Mouse (Mus musculus): ENCODE data around the gene Pitx3. TPM values are rescaled to one million over a fixed set of nuclear protein-coding genes. Genes with fewer than 3 reads are reported as not detected.
A peak's percentile ranks its signal among the peaks of the same experiment; 100 is the strongest.

Pitx3 gene
- polyA plus RNA-seq, 1 experiment from 2014 or later: 2.7 TPM

DNA sequence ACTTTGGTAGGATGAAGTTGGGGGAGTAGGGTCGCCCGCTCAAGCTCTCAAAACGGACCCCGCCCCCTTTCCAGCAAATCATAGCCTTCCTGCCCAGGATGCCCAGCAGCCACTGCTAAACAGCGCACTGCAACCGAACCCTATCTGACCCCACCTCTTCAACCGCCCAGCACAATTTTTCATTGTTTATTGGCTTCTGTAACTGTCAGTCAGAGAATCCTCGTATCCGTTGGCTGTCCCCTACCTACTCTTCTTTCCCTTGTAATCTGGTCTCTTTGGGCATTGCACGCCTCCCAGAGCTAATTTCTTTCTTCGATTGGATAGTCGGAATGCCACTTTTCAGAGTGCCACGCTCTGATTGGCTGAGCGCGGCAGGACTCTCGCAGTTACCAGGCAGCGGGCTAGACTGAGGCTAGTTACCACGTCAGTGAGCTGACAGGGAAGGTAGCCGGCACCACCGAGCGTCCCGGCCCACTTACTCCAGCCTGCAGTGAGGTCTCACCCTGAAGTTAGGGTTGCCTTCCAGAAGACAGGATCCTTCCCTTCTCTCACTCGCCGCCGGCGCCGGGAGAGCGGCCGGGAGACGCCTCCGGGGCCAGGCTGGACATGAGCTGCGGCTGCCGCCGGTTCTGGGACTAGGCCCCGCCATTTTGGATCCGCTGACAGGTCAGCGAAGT lies 4.1 kb upstream of the Pitx3 start, which contains the start of gene Gbf1:
TSS of gene Gbf1 (plus strand) at position 383 of the 677 bp plus-strand sequence.
- Histone ChIP-seq H3K4me3 (peak within 1 kb of the TSS; percentile 88), H3K27ac (no peak within 1 kb of the TSS), H3K9ac (peak within 1 kb of the TSS; percentile 80), H3K4me1 (peaks cover 33% of the 10 kb centered on the region), H3K27me3 (replicated peaks) (peaks cover 39% of the 10 kb centered on the region), H3K9me3 (no peaks in the 10 kb centered on the region), H3K36me3 (no peaks in the 10 kb centered on the region), H3K4me2 (replicated peaks) (peak within 1 kb of the TSS; percentile 86)
- WGBS: under 1% methylated on average over 36 of the region's 37 CpGs
- peak; percentile 99 for ATAC-seq (ENCODE audit: low FRiP score, low read depth)

DNA sequence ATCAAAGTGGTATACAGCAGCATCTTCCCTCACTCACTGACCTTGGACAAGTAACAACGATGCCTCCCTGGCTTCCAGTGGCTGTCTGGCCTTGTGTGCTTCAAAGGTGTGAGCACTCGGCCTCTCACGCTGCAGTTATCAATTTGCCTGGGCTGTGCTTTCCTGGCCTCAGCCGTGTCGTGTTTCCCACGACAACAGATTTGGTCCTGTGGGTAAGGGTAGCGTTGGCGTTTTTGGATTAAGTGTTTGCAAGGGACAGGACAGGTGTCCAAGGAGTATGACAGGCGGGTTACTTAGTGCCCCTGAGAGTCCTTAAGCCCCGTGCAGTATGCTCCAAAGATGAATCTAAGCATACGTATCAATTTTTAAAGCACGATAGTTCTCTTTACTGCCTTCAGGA lies 965 bp upstream of the Pitx3 start:
- no peak overlapping the region; the same call in 1 of the 2 replicates for H3K4me3 ChIP-seq
- H3K4me1 ChIP-seq: peaks cover 31% of the 10 kb centered on the region
- H3K27me3 ChIP-seq (replicated peaks): peaks cover 69% of the 10 kb centered on the region
- H3K4me2 ChIP-seq (replicated peaks): peak overlapping the region; percentile 87
- no peaks in the 10 kb centered on the region for H3K9me3 ChIP-seq
- no peak for ATAC-seq (ENCODE audit: low FRiP score, low read depth)
- no peak overlapping the region for H3K9ac ChIP-seq
- no peak overlapping the region for H3K27ac ChIP-seq
- WGBS: 25% methylated on average over 12 of the region's 12 CpGs
- no peaks in the 10 kb centered on the region for H3K36me3 ChIP-seq

- Histone ChIP-seq H3K27ac (no peak overlapping the region), H3K4me2 (replicated peaks) (peak overlapping the region; percentile 87), H3K27me3 (replicated peaks) (peaks cover 76% of the 10 kb centered on the region), H3K9ac (no peak overlapping the region; the same call in 1 of the 2 replicates), H3K4me1 (peaks cover 24% of the 10 kb centered on the region), H3K36me3 (no peaks in the 10 kb centered on the region), H3K9me3 (no peaks in the 10 kb centered on the region), H3K4me3 (peak overlapping the region; percentile 40)
- WGBS: under 1% methylated on average over 27 of the region's 27 CpGs
- ATAC-seq (ENCODE audit: low FRiP score, low read depth): peak; percentile 31
Observed at GRCm38 (mm10) chr19:46148372-46148760, 240 bp upstream of the Pitx3 start.

DNA sequence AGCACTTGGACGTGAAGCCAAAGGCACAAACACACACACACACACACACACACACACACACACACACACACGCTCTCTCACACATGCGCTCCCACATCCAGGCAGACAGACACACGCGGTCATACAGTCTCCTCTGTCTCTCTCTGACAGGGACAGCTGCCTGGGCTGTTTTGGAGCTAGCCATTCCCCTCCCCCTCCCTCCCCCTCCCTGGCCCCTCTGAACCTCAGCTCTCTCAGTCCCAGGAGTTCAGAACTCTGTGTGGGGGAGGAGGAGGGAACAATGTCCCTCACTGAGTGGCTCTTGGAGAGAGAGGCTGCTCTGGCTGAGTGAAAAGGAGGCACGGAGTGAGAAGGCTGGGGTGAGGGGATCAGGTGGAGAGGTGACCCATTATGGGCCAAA lies 7.0 kb downstream of the Pitx3 start:
- Histone ChIP-seq H3K4me2 (replicated peaks) (peak overlapping the region; percentile 24; the same call in 1 of the 2 replicates), H3K9ac (no peak overlapping the region)
- no peak for ATAC-seq (ENCODE audit: low FRiP score, low read depth)

DNA sequence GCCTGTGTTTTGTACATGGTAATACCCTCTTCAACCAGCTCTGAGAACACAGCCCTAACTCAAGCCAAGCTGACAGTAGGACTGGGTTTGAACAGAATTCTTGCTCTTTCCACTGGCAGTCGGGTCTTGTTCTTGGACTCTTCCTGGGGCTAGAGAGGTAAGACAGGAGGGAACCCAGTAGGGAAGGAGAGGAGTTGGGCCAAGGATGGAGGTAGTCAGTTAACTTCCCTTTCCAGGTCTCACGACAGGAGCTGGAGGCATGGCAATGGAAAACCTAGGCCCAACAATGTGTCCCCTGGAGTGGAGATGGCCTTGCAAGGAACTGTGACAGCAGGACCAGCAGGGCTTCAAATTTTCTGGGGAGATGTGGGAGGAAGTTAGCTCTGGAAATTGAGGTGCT lies 7.8 kb downstream of the Pitx3 start:
- ATAC-seq (ENCODE audit: low FRiP score, low read depth): no peak
- Histone ChIP-seq H3K4me1 (peaks cover 28% of the 10 kb centered on the region), H3K4me3 (no peak overlapping the region), H3K27me3 (replicated peaks) (peaks cover 76% of the 10 kb centered on the region), H3K9me3 (no peaks in the 10 kb centered on the region), H3K9ac (no peak overlapping the region), H3K27ac (no peak overlapping the region), H3K36me3 (no peaks in the 10 kb centered on the region), H3K4me2 (replicated peaks) (0 out of 2 replicates have a peak overlapping the region, but pooled peaks have one; percentile 24)
- WGBS: 69% methylated on average over 2 of the region's 2 CpGs

More for the DNA sequence above, 7.0 kb downstream of the Pitx3 start:
- H3K36me3 ChIP-seq: no peaks in the 10 kb centered on the region
- H3K4me3 ChIP-seq: no peak overlapping the region
- H3K27ac ChIP-seq: no peak overlapping the region
- H3K9me3 ChIP-seq: no peaks in the 10 kb centered on the region
- 20% methylated on average over 6 of the region's 6 CpGs for WGBS
- peaks cover 20% of the 10 kb centered on the region for H3K4me1 ChIP-seq
- H3K27me3 ChIP-seq (replicated peaks): peaks cover 76% of the 10 kb centered on the region

DNA sequence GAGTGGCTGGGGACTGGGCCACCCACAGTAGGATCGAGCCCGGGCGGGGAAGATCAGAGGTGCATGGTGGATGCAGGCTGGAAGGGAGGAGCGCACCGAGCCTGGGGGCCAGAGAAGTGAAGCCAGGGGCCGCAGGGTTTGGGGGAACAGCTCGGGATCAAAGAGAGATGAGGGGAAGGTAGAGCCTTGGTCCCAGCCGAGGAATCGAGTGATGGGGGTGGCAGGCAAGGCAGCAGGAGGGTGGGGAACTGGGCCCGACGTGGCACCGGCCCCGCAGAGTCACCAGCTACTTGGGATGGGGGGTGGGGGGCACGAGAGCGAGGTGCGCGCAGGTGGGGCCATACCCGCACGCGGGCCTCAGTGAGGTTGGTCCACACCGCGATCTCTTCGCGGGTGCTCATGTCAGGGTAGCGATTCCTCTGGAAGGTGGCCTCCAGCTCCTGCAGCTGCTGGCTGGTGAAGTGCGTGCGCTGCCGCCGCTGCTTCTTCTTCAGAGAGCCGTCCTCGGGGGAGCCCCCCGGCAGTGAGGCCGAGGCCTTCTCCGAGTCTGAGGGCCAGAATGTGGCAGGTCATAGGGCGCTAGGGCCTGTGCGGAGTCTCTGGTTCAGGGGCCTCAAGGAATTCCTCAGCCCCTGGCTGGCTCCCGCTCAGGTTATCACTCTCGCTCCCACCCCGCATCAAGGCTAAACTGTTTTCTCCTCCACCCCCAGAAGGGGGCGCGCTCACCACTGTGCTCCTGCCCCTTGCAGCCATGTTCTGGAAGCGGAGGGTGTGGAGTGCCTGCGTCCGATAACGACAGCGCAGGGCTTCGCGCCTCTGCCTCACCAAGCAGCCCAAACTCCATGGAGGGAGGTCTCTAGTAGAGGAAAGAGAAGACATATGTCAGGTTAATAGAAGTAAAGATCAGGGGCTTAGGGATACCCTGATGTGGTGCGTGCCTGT lies 11.2 kb downstream of the Pitx3 start:
- Histone ChIP-seq H3K9ac (peak overlapping the region; percentile 45), H3K4me2 (replicated peaks) (peak overlapping the region; percentile 94), H3K36me3 (no peaks in the 10 kb centered on the region), H3K27me3 (replicated peaks) (peaks cover 76% of the 10 kb centered on the region), H3K4me1 (peaks cover 28% of the 10 kb centered on the region), H3K9me3 (no peaks in the 10 kb centered on the region), H3K4me3 (peak overlapping the region; percentile 47), H3K27ac (no peak overlapping the region)
- peak; percentile 31; the same call in 1 of the 2 replicates for ATAC-seq (ENCODE audit: low FRiP score, low read depth)
- 2% methylated on average over 49 of the region's 49 CpGs for WGBS

- Histone ChIP-seq H3K4me3 (peak overlapping the region; percentile 47), H3K9ac (peak overlapping the region; percentile 45), H3K4me2 (replicated peaks) (peak overlapping the region; percentile 94), H3K27ac (no peak overlapping the region), H3K4me1 (peaks cover 25% of the 10 kb centered on the region), H3K36me3 (no peaks in the 10 kb centered on the region), H3K9me3 (no peaks in the 10 kb centered on the region), H3K27me3 (replicated peaks) (peaks cover 83% of the 10 kb centered on the region)
- under 1% methylated on average over 79 of the region's 79 CpGs for WGBS
- ATAC-seq (ENCODE audit: low FRiP score, low read depth): peak; percentile 65
Observed at GRCm38 (mm10) chr19:46135789-46136638, 12.1 kb downstream of the Pitx3 start.

GRCm38 (mm10) chr19:46135297-46135696 lies 12.8 kb downstream of the Pitx3 start:
- under 1% methylated on average over 12 of the region's 12 CpGs for WGBS
- ATAC-seq (ENCODE audit: low FRiP score, low read depth): peak; percentile 48; the same call in 1 of the 2 replicates
- H3K9me3 ChIP-seq: no peaks in the 10 kb centered on the region

GRCm38 (mm10) chr19:46132577-46132976 lies 15.5 kb downstream of the Pitx3 start:
- no peaks in the 10 kb centered on the region for H3K9me3 ChIP-seq
- no peak overlapping the region for H3K9ac ChIP-seq
- H3K4me3 ChIP-seq: no peak overlapping the region
- H3K36me3 ChIP-seq: no peaks in the 10 kb centered on the region
- 57% methylated on average over 6 of the region's 6 CpGs for WGBS
- H3K27me3 ChIP-seq (replicated peaks): peaks cover 77% of the 10 kb centered on the region
- H3K4me1 ChIP-seq: peaks cover 19% of the 10 kb centered on the region
- no peak for ATAC-seq (ENCODE audit: low FRiP score, low read depth)
- no peak overlapping the region for H3K4me2 ChIP-seq (replicated peaks)
- no peak overlapping the region for H3K27ac ChIP-seq

More at GRCm38 (mm10) chr19:46135297-46135696, 12.8 kb downstream of the Pitx3 start:
- Histone ChIP-seq H3K27me3 (replicated peaks) (peaks cover 89% of the 10 kb centered on the region), H3K9ac (peak overlapping the region; percentile 45), H3K27ac (no peak overlapping the region), H3K4me2 (replicated peaks) (peak overlapping the region; percentile 94), H3K36me3 (no peaks in the 10 kb centered on the region), H3K4me1 (peaks cover 19% of the 10 kb centered on the region), H3K4me3 (peak overlapping the region; percentile 47)

DNA sequence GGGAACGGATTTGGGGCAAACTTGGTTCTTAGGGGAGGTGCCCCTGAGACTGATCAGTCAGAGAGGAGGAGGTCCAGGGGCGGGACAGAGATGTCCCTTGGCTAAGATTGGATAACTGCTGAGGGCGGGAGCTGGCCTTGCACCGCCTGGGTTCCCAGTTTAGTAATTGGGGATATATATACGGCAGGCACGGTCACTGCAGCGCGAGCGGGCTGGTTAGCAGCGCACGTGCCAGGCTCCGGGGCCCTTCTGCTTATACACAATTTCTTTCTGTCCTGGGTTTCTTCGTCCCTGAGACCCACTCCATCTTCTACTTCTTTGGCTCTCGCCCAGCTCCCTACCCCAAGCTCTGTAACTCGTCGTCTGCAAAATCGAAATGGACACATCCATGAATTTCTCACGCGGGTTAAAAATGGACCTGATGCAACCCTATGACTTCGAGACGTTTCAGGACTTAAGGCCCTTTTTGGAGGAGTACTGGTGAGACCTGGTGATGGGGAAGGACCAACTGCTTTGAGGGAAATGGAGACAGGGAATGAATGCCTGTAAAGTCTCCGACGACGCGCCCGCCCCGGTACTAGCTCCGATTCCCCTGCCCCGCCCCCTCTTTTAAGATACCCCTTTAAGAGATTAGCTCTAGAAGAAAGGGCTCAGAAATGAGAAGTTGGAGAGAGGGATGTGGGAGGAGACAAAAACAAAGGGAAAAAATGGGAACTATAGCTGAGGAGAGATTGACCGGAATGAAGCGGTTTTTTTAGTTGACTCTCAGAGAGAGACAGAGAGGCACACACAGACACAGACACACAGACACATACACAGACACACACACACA lies 16.2 kb downstream of the Pitx3 start, which contains the start of gene Elovl3:
TSS of gene Elovl3 (plus strand) at position 204 of the 832 bp plus-strand sequence.
- Histone ChIP-seq H3K36me3 (no peaks in the 10 kb centered on the region), H3K27me3 (replicated peaks) (peaks cover 70% of the 10 kb centered on the region), H3K9ac (no peak within 1 kb of the TSS), H3K4me2 (replicated peaks) (peak within 1 kb of the TSS; percentile 41; the same call in 1 of the 2 replicates), H3K4me3 (peak within 1 kb of the TSS; percentile 16; the same call in 1 of the 2 replicates), H3K9me3 (no peaks in the 10 kb centered on the region), H3K4me1 (peaks cover 16% of the 10 kb centered on the region), H3K27ac (no peak within 1 kb of the TSS)
- WGBS: 3% methylated on average over 31 of the region's 31 CpGs
- no peak for ATAC-seq (ENCODE audit: low FRiP score, low read depth)

GRCm38 (mm10) chr19:46131283-46131682 lies 16.8 kb downstream of the Pitx3 start:
- WGBS: 7% methylated on average over 7 of the region's 8 CpGs
- Histone ChIP-seq H3K4me3 (no peak overlapping the region), H3K36me3 (no peaks in the 10 kb centered on the region), H3K9ac (no peak overlapping the region), H3K27me3 (replicated peaks) (peaks cover 64% of the 10 kb centered on the region), H3K9me3 (no peaks in the 10 kb centered on the region), H3K27ac (no peak overlapping the region), H3K4me2 (replicated peaks) (peak overlapping the region; percentile 41; the same call in 1 of the 2 replicates), H3K4me1 (peaks cover 10% of the 10 kb centered on the region)
- no peak for ATAC-seq (ENCODE audit: low FRiP score, low read depth)
